Mouse (Mus musculus) cerebellum, adult 9-10 months (tissue): ENCODE results near the gene Igf1r.
A peak's percentile ranks its signal among the peaks of the same experiment; 100 is the strongest.

Experiments
- DNase-seq: peaks from one replicate; pipeline ENCODE4 v3.0.0; 2022

Igf1r gene

GRCm38 (mm10) chr7:68011385-68012122 is 58.9 kb downstream of the Igf1r start:
- no peak for DNase-seq

GRCm38 (mm10) chr7:68012123-68012474 is 59.5 kb downstream of the Igf1r start:
- no peak for DNase-seq

- no peak for DNase-seq
These were observed 61.9 kb downstream of the Igf1r start for GRCm38 (mm10) chr7:68014495-68014894.

GRCm38 (mm10) chr7:68015404-68015803 is 62.8 kb downstream of the Igf1r start:
- no peak for DNase-seq

GRCm38 (mm10) chr7:68018038-68018437 is 65.4 kb downstream of the Igf1r start:
- DNase-seq, result no peak

- DNase-seq, result no peak
These were observed 67.9 kb downstream of the Igf1r start for GRCm38 (mm10) chr7:68020556-68020955.

GRCm38 (mm10) chr7:68021741-68022140 is 69.1 kb downstream of the Igf1r start:
- DNase-seq, result no peak

GRCm38 (mm10) chr7:68022188-68022587 is 69.6 kb downstream of the Igf1r start:
- no peak for DNase-seq

GRCm38 (mm10) chr7:68023882-68024281 is 71.3 kb downstream of the Igf1r start:
- no peak for DNase-seq

- DNase-seq, result no peak
These were observed 72.0 kb downstream of the Igf1r start for GRCm38 (mm10) chr7:68024625-68025024.

GRCm38 (mm10) chr7:68025396-68025795 is 72.8 kb downstream of the Igf1r start:
- no peak for DNase-seq

GRCm38 (mm10) chr7:68026076-68026475 is 73.4 kb downstream of the Igf1r start:
- DNase-seq, result no peak

DNA sequence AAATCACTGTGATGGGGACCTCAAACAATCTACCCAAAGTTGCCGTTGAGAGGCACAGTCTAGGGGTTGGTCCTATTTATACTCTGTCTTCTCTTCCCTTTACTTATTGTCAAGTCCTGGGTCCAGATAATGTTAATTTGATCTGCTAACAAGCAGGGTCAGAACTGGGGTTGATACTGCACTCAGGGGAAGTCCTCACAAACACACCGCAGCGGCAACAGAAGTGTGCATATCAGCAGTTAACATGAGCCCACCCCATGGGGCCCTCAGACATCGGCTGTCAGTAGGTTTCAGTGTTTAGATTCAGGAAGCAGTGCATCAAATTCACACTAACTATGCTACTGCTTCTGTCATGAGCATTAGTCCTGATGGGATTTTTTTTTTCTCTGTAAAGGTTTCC is 75.5 kb downstream of the Igf1r start:
- no peak for DNase-seq

DNA sequence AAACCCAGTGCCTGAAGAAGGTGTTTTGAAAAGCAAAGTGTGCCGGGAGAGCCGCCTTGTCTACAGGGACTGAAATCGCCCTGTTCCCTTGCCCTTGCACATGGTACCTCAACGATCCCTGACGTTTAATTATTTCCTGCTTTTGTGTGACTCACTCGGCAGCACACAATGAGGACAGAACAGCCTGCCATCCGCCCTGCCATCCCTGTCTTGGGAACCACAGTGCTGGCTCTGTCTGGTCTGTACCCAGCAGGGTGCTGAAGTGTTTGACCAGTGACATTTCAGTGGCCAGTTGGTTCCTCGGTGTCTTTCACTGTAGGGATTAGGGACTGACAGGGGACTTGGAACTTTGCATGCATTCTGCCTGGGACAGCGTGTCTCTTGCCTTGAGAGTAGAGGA is 78.2 kb downstream of the Igf1r start:
- DNase-seq, result peak; percentile 87

- DNase-seq, result no peak
These were observed 83.9 kb downstream of the Igf1r start for GRCm38 (mm10) chr7:68036527-68036926.

- no peak for DNase-seq
These were observed 86.2 kb downstream of the Igf1r start for GRCm38 (mm10) chr7:68038846-68039245.

GRCm38 (mm10) chr7:68039550-68039949 is 86.9 kb downstream of the Igf1r start:
- no peak for DNase-seq

DNA sequence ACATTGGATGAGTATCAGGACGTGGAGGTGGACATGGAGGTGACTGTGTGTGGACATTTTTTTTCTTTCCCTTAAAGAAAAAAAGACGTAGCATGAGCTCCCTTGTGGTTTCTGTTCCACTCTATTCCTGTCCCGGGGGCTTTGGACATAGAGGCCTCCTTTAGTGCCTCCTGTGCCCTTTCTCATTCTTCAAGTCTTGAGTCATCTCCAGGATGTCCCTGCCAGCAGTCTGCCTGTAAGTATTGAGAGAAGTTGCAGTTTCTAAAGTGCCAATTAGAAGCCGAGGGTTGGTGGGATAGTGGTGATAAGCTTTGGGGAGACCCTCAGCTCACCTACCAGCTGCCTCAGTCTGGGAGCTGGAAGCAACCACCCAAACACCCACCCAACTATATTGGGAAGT is 92.0 kb downstream of the Igf1r start:
- no peak for DNase-seq

GRCm38 (mm10) chr7:68047152-68047551 is 94.5 kb downstream of the Igf1r start:
- DNase-seq, result no peak

DNA sequence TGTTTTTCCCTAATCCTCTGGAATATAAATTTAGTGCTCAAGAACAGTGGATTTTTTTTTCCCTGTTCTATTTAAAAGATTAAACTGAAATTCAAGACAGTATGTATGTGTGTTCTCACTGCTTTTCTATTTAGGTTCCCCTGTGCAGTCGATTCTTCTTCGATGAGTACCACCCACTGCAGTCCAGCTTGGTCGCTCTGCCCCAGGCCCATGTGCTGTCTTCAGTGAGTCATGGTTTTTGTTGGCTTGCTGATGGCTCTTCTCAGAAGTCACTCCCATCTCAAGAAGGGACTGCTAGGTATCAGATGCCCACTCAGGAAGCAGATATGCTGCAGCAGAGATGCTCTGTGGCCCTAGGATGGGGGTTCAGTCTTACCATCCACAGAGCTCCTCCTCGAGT is 95.9 kb downstream of the Igf1r start:
- no peak for DNase-seq

DNA sequence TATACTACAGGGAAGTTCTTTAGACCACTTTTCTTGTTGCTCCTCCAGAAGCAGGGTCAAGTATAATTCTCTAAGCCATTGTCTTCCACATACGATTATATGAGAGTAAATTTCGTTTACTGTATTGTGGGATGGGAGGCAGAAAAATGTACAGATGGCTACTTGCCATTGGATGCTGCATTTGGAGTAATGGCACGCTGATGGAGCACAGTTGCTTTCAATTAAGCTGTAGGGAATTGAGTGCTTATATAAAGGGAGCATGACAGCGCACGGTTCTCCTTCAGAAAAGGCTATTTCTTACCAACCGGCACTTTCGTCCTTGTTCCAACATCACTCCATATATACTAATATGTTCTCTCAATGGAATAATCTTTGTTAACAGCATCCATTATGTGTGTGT is 96.4 kb downstream of the Igf1r start:
- no peak for DNase-seq

DNA sequence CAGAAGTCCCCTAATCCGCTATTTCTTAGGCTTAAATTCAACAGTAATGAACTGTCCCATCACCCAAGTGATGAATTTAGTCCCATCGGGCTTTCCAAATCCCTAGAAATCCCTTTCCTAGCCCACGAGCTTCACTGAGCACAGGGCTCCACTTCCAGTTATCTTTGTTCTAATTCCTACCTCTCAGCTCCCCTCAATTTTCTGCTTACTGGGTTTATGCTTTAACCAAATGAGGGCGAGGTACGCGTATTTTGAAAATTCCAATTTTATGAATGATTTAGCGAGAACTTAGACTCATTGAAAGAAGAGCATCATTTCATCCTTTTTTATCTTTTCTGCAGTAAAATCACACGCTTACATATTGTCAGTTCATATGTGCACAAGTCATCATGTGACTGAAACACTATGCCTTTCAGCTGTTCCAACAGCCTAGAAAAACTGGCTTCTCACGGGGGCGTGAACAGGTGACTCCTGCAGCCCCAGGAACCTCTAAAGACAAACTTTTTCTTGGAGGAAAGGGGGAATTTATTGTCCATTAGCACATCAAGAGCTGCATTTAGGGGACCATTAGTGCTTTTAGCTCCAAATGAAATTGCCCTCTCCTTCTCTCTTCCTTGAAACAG is 100.5 kb downstream of the Igf1r start:
- DNase-seq, result no peak

DNA sequence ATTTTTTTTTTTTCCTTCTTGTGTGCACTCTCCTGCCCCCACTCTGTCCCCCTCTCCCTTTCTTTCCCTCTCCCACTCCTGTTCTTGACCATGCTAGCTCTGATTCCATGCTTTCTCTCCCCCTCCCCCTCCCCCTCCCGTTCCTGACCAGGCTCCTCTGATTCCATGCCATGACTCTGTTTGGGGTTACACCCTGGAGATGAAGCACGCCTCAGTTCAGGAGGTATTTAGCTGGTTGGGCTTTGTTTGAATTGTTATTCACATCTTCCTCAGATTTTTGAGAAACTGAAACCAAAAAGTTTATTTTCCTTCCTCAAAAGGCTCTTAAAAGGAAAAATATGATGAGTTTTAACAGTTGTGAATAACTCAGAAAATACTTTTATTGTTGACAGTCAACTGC is 101.9 kb downstream of the Igf1r start:
- no peak for DNase-seq

DNA sequence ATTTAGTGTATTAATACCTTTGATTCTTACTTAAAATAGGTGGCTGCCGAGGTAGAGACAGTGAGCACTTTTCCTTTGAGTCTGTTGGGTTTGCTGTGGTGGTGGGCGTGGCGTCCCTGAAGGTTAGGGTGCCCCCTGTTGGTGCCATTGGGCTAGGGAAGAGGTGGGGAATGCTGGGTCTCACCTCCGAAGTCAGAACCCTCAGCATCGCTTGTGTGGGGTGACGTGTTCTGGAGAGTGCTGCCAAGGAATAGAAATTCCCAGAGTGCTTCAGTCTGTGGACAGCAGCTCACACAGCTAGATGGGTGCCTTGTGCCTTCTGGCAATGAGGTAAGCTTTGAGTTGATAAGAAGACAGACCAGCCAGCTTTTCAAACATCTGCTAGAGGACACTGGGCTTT is 102.3 kb downstream of the Igf1r start:
- DNase-seq, result no peak

DNA sequence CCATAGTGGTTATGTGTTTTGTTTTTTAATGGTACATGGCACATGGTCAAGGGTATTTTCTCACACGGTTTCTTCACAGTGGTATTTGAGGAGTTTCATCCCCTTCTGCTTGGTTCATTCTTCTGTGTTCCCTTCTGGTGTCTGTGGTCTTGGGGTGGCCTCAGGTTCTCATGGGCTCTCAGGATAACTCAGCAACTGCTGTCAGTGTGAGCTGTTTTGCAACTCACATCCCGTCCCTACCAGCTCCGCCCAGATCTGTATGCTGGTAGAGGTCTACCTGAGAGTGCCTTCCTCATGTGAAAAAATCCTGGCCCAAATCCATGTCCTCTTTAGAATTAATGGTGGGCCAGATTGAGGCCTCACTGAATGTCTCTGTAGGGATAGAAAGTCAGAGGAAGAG is 104.4 kb downstream of the Igf1r start:
- no peak for DNase-seq
